Mouse (Mus musculus): ENCODE measurements at regions not wholly inside any gene's neighbourhood (a gene's known extent, or its start where the extent isn't known, plus 50 kb on each side); places are given as distances from the start of the nearest gene placed in this dataset.
"Not testable (repeated sequence)": the region's sequence is repeated elsewhere in the genome, so short reads cannot be mapped to it uniquely, and the experiment has no call there.

DNA sequence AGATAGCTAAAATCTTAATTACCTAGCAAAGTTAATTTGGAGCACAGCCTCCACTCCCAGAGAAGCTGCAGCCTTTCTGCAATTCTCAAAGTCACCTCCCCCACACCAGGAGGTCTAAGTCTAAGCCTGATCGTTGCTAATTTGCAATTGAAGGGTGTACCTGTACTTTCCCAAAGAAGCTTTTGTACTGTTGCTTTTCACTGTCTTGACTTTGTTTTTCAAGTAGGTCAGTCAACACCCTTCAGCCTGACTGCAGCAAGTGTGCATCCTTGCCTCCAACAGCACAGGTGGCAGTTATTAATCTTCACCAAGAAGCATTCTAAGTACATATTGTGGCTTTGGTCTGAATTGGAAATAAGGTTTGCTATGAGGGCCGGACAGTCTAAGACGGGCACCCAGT lies 91.7 kb upstream of the Slc22a30 start:
- DNase-seq (ENCODE audit: low spot score); intact Hi-C loops (cut with DNase I): not testable (repeated sequence)

DNA sequence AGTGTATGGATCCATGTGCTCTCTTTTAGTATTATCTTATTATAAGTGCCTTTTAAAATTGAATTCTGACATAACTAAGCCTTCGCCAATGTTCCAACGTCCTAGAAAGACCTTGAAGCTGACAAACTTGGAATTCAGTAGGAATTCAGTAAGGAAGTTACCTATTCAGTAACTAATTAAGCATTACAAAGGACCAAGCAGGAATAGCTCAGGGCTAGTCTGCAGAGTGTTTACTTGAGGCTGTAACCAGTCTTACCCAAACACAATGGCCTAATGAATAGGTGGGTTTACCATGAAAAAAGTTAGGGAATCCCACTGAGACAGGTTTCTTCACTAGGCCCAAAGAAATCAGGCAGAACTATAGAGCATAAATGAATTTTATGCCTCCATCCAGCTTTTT lies 92.6 kb upstream of the Slc22a30 start:
- DNase-seq (ENCODE audit: low spot score); intact Hi-C loops (cut with DNase I): not testable (repeated sequence)

DNA sequence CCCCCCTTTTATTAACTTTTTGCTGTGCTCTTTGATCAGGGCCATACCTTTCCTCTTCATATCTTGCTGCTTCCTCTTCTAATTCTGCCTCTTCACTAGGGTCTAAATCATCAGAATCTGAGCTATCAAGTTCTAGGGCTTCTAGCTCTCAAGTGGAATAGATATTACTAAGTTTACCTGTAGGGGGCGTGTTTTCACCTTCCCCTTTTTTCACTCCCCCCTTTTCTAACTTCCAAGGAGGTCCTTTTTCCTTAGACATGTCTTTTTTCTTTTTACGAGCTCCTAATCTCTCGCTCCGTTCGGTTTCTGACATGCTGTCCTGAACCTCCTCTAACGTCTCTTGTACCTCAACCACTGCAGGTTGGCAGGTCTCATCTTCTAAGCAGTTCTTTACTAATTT lies 73.3 kb upstream of the Slc22a8 start:
- intact Hi-C loops (cut with DNase I); DNase-seq (ENCODE audit: low spot score): not testable (repeated sequence)

DNA sequence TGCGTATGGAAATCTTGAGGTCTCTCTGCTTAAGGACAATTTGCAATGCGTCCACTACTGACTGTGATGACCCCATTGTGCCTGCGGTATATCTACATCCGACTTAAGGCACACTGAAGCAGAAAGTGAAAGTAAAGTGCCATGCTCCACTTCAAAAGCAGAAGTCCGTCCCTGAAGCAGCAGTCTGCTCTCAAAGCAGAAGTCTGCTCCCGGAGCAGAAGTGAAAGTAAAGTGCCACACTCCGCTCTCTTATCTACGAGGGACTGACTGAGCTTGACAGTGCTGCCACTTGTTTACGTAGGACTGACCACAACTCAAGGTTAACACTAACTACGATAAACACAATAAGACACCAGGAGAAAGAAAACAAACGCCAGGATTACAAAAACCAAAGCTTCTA lies 72.8 kb upstream of the Slc22a8 start:
- DNase-seq (ENCODE audit: low spot score), result peak; percentile 16

DNA sequence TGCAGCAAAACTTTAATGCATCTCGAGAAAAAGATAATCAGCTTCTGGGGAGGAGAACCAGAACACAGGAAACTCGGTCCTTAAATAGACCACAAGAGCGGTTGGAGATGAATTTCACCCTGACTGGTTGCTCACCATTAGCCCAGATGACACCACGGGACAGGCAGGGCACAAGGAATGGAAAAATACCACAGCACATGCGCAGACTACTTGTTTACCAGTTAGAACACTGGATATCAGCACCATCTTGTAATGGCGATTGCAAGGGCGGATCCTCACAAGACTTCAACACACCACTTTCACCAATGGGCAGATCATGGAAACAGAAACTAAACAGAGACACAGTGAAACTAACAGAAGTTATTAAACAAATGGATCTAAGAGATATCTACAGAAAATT lies 72.1 kb upstream of the Slc22a8 start:
- intact Hi-C loops (cut with DNase I), result not testable (repeated sequence)
- peak; percentile 4 for DNase-seq (ENCODE audit: low spot score)

More for the DNA sequence above, 72.8 kb upstream of the Slc22a8 start:
- intact Hi-C loops (cut with DNase I), result no loop called here

DNA sequence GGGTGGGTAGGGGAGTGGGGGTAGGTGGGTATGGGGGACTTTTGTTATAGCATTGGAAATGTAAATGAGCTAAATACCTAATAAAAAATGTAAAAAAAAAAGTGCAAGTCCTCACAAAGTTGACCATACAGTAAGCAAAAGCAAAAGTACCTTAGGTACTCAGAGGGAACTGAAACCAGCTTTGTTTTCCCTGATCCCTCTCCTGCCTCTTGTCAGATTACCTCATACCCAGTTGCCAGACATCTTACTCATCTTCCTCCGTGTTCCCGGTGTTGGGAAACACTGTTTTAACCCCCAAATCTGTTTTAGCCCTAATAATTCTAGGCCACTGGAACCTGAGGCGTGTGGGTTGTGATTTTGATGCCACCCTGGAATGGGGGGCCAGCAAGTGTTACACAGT lies 56.5 kb upstream of the Slc22a8 start:
- intact Hi-C loops (cut with DNase I), result no loop called here
- DNase-seq (ENCODE audit: low spot score), result no peak

DNA sequence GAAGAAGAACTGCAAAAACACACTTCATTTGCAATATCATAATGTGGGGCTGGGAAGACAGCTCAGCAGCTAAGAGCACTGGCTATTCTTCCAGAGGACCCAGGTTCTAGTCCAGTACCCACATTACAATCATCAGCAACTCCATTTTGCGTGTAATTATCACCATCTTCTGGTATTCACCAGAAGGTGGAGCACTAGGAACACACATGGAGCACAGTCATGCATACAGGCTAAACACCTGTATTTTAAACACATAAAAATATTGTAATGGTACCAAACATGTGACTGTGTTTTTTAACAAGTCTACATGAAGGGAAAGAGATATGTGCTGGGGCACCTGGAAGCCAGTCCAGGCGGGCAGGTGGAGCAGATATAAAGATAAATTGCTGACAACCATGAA lies 55.0 kb upstream of the Slc22a8 start:
- no peak for DNase-seq (ENCODE audit: low spot score)

More for the DNA sequence above, 55.0 kb upstream of the Slc22a8 start:
- intact Hi-C loops (cut with DNase I), result no loop called here
